Mouse (Mus musculus) G1E (cell line): ENCODE data around the gene Cdh13.

Source experiments
- CTCF ChIP-seq: IDR thresholded peaks from 2 replicates; pipeline ENCODE4 v1.5.1; 2012; ENCODE audit warnings: low read depth, low read length, inconsistent platforms, mixed read lengths
- GATA2 ChIP-seq: IDR thresholded peaks from 2 replicates; pipeline ENCODE4 v1.6.1; 2012; ENCODE audit warnings: low read depth, low read length, inconsistent platforms, borderline replicate concordance
- POLR2AphosphoS5 ChIP-seq: IDR thresholded peaks from 2 replicates; pipeline ENCODE4 v1.6.1; 2012; ENCODE audit warnings: low read depth, low read length, inconsistent platforms; ENCODE audit not compliant: insufficient replicate concordance

DNA sequence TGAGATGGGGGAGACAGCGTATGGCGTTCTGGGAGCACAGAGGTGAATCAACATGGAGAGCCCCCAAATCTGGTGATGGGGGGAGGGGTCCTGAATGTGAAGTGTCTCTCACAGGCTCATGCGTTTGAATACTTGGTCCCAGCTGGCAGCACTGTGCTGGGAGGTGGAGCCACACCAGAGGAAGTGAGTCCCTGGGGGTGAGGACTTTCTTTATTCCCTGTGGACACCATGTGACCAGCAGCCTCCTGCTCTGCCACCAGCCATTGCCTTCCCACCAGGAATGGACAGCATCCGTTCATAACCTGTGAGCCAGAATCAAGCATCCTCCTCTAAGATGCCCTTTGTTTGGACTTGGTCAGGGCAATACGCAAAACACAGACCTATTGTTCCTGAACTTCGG, 788.8 kb downstream of the Cdh13 start:
- TF ChIP-seq CTCF (no peak), POLR2AphosphoS5 (no peak), GATA2 (no peak)
